Mouse (Mus musculus): ENCODE data around the gene Anapc15.

Gene Anapc15

DNA sequence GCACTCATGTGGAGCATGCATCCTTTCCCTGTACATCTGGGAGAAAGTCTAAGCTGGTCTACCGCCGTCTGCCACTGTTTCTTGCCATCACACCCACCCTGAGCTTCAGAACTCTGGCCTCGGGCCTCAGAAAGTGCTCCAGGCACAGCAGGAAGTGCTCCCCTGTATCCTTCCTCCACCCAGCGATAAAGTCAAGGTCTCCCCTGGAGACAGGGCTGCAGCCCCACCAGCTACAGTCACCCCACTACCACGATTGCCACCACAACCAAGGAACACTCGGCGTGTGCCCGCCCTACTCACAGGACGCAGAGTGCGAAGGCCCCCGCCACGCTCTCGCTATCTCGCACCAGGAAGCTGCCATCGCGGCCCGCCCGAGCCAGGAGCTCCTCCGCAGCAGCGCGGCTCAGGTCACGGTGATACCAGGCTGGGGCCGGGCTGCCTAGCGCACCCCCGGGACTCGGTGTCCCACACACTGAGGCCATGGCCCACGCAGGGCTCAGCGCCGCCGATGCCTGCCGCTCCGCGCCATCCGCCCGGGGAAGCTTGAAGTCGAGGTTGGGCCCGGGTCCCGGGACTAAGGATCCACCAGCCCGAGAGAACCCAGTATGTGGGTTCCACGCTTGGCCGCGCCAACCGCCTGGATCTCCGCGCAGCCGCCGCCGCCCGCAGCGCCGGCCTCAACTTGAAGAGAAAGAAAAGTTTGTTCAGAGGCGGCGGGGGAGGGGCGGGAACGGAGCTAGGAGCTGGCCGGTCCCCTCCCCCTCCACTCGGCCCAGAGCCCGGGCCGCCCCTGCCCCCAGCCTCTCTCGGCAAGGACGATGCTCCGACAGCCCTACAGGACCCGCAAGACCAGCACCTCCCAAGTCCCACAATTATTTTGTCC lies 27.0 kb upstream of the Anapc15 start:
- no peak; the same call in 1 of the 2 replicates for TF ChIP-seq GATA4 (IDR thresholded peaks at IDR 0.05; ENCODE audit: insufficient replicate concordance, low read length)

DNA sequence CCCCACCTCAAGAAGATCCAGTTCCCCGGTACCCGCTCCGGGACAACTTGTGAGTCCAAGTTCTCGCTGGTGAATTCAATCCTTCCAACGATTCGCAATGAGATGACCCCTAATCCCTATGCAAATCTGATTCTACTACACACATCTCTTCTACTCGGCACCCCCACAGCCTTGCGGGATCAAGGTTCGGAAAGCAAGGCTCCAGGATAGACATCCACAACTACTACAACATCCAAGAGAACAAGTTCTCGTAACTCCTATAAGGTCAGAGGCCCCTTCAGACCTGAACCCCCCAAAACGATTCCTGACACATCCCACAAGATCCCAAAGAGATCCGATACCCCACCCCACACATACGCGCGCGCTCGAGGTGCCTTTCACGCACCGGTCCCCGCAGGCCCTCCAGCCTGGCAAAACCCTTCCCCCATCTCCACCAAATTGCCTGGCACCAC lies 26.3 kb upstream of the Anapc15 start:
- TF ChIP-seq GATA4 (IDR thresholded peaks at IDR 0.05; ENCODE audit: insufficient replicate concordance, low read length): no peak

GRCm38 (mm10) chr7:101837606-101838471 lies 25.7 kb upstream of the Anapc15 start, which contains the start of gene Inppl1:
TSS of gene Inppl1 (minus strand) at chr7:101838229.
- TF ChIP-seq GATA4 (IDR thresholded peaks at IDR 0.05; ENCODE audit: insufficient replicate concordance, low read length): no peak

DNA sequence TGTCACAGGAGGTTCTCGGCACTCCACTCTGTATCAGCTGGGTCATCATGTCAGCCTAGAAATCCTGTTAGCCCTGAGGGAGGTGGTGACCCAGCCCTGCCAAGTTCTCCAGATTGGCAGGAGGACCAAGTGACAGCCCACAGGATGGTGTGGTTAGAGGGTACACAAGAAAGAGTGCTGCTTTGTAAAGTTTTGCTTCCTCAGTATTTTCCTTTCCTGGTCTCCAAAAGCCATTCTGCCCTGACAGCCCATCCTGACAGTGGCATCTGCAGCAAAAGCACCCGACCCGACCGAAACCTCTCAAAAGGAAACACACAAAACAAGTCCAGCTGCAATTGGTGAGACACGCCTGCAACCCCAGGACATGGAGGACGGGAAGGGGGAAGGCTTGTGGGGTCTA lies 19.3 kb upstream of the Anapc15 start:
- no peak for TF ChIP-seq GATA4 (IDR thresholded peaks at IDR 0.05; ENCODE audit: insufficient replicate concordance, low read length)

DNA sequence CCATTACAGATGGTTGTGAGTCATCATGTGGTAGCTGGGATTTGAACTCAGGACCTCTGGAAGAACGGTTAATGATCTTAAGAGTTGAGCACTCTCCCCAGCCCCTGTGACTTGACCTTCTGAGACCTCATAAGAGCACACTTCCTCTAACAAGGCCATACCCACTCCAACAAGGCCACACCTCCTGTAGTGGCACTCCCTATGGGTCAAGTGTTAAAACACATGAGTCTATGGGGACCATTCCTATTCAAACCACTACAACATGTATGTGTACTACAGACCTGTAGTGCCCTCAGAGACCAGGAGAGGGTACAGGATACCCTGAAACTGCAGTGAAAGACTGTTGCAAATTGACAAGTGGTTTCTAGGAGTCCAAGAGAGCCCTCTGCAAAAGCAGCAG lies 15.6 kb upstream of the Anapc15 start:
- TF ChIP-seq GATA4 (IDR thresholded peaks at IDR 0.05; ENCODE audit: insufficient replicate concordance, low read length): no peak

- no peak for TF ChIP-seq GATA4 (IDR thresholded peaks at IDR 0.05; ENCODE audit: insufficient replicate concordance, low read length)
These were observed 11.8 kb upstream of the Anapc15 start for GRCm38 (mm10) chr7:101851689-101852088.

GRCm38 (mm10) chr7:101852846-101853245 lies 10.7 kb upstream of the Anapc15 start:
- TF ChIP-seq GATA4 (IDR thresholded peaks at IDR 0.05; ENCODE audit: insufficient replicate concordance, low read length): no peak

DNA sequence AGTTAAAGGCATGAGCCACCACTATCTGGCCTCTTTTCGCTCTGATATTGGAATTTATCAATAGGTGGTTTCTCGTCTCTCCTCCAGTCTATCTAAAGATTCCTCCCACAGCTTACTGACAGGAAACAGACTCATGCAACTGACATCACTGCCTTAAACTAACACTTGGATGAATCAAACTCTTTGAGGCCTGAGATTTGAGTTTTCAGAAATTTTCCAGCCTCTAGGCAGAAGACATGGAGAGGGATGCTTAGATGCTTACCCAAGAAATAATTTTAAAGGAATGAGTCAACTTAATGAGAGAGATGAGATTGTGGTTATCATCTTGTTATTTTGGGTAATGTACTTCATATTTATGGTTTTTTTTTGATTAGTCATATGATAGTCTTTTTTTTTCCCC lies 9.7 kb upstream of the Anapc15 start:
- TF ChIP-seq GATA4 (IDR thresholded peaks at IDR 0.05; ENCODE audit: insufficient replicate concordance, low read length): no peak

DNA sequence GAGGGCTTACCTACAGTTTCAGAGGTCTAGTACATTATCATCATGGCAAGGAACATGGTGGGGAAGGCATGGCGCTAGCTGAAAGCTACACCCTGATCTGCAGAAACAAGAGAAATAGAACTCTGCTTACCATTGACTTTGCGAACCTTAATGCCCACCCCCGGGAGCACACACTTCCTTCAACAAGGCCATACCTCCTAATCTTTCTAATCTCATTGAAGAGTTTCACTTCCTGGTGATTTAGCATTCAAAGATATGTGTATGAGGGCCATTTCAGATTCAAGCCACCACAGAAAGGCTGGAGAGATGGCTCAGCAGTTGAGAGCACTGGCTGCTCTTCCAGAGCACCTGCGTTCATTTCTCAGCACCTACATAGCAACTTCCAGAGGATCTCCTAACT lies 6.4 kb upstream of the Anapc15 start, which contains the start of gene Folr2:
TSS of gene Folr2 (minus strand) at position 101 of the 400 bp plus-strand sequence.
- TF ChIP-seq GATA4 (IDR thresholded peaks at IDR 0.05; ENCODE audit: insufficient replicate concordance, low read length): no peak

GRCm38 (mm10) chr7:101858362-101858761 lies 5.2 kb upstream of the Anapc15 start:
- TF ChIP-seq GATA4 (IDR thresholded peaks at IDR 0.05; ENCODE audit: insufficient replicate concordance, low read length): no peak

GRCm38 (mm10) chr7:101860978-101861377 lies 2.5 kb upstream of the Anapc15 start:
- no peak for TF ChIP-seq GATA4 (IDR thresholded peaks at IDR 0.05; ENCODE audit: insufficient replicate concordance, low read length)

DNA sequence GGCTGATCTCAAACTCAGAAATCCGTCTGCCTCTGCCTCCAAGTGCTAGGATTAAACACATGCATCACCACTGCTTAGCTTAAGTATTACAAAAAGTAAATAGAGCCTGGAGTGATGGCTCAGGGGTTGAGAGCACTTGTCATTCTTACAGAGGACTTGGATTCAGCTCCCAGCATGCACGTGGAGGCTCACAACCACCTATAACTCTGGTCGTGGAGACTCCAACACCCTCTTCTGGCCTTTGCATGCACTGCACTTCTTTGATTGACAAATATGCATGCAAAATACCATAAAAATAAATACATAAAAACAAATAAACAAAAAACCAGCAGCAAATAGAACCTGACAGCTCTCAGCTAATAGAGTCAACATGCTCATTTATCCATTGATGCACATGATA lies 1.2 kb upstream of the Anapc15 start:
- no peak for TF ChIP-seq GATA4 (IDR thresholded peaks at IDR 0.05; ENCODE audit: insufficient replicate concordance, low read length)

- TF ChIP-seq GATA4 (IDR thresholded peaks at IDR 0.05; ENCODE audit: insufficient replicate concordance, low read length): no peak
These were observed 3.2 kb downstream of the Anapc15 start for GRCm38 (mm10) chr7:101866491-101867265.

DNA sequence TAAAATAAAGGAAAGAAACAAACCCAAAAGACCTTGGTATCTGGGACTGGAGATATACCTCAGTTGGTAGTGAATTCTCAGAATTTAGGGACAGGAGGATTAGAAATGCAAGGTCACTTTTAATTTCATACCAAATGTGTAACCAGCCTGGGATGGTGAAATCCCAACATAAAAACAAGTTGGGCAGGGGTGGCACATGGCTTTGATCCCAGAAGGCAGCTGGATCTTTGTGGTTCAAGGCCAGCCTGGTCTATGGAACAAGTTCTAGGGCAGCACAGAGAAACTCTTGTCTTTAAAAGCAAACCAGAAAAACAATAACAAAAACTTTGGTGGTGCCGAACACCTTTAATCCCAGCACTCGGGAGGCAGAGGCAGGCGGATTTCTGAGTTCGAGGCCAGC lies 4.0 kb downstream of the Anapc15 start:
- TF ChIP-seq GATA4 (IDR thresholded peaks at IDR 0.05; ENCODE audit: insufficient replicate concordance, low read length): no peak

Measured in liver, adult (tissue).